Mouse (Mus musculus): ENCODE data around the gene Abcb10. TPM values are rescaled to one million over a fixed set of nuclear protein-coding genes. Genes with fewer than 3 reads are reported as not detected.

The Abcb10 gene
- polyA plus RNA-seq, 1 experiment from 2014 or later, result 20.1 TPM

GRCm38 (mm10) chr8:123953686-123954085 is 29.2 kb downstream of the Abcb10 start:
- H3K4me1 ChIP-seq (ENCODE audit: control insufficient read depth, insufficient read depth, low read length), result peaks cover 2% of the 10 kb centered on the region; the same call in 1 of the 2 replicates
- DNase-seq (ENCODE audit: low spot score) (no peak), ATAC-seq (ENCODE audit: insufficient read depth, low FRiP score, low TSS enrichment) (no peak)
- no peaks in the 10 kb centered on the region for H3K9me3 ChIP-seq (ENCODE audit: control insufficient read depth, low read length)
- no peak overlapping the region for H3K9ac ChIP-seq (ENCODE audit: low read length)
- WGBS, result 89% methylated on average over 8 of the region's 8 CpGs
- no peak overlapping the region for H3K4me3 ChIP-seq (ENCODE audit: low read depth, low read length)
- H3K27me3 ChIP-seq (ENCODE audit: control insufficient read depth, insufficient read depth, low read length), result no peaks in the 10 kb centered on the region
- H3K4me2 ChIP-seq (ENCODE audit: low read depth), result no peak overlapping the region
- H3K36me3 ChIP-seq (ENCODE audit: control insufficient read depth, insufficient read depth, low read length), result no peaks in the 10 kb centered on the region; the same call in 1 of the 2 replicates
- H3K27ac ChIP-seq (ENCODE audit: low read depth, low read length), result no peak overlapping the region

- peak overlapping the region; percentile 77 for H3K9ac ChIP-seq (ENCODE audit: low read length)
- ATAC-seq (ENCODE audit: insufficient read depth, low FRiP score, low TSS enrichment) (no peak), DNase-seq (ENCODE audit: low spot score) (peak; percentile 65)
- no peak overlapping the region for H3K27ac ChIP-seq (ENCODE audit: low read depth, low read length)
- WGBS, result 31% methylated on average over 10 of the region's 10 CpGs
- peaks cover 3% of the 10 kb centered on the region; the same call in 1 of the 2 replicates for H3K36me3 ChIP-seq (ENCODE audit: control insufficient read depth, insufficient read depth, low read length)
- peak overlapping the region; percentile 99 for H3K4me3 ChIP-seq (ENCODE audit: low read depth, low read length)
- H3K9me3 ChIP-seq (ENCODE audit: control insufficient read depth, low read length), result no peaks in the 10 kb centered on the region
- H3K4me2 ChIP-seq (ENCODE audit: low read depth), result peak overlapping the region; percentile 88
- no peaks in the 10 kb centered on the region for H3K27me3 ChIP-seq (ENCODE audit: control insufficient read depth, insufficient read depth, low read length)
- H3K4me1 ChIP-seq (ENCODE audit: control insufficient read depth, insufficient read depth, low read length), result peaks cover 8% of the 10 kb centered on the region
Measured at GRCm38 (mm10) chr8:123950077-123950802, 32.7 kb downstream of the Abcb10 start.

GRCm38 (mm10) chr8:123949686-123949986 is 33.3 kb downstream of the Abcb10 start:
- ATAC-seq (ENCODE audit: insufficient read depth, low FRiP score, low TSS enrichment) (no peak), DNase-seq (ENCODE audit: low spot score) (no peak)
- peak overlapping the region; percentile 99 for H3K4me3 ChIP-seq (ENCODE audit: low read depth, low read length)
- peak overlapping the region; percentile 77 for H3K9ac ChIP-seq (ENCODE audit: low read length)
- H3K9me3 ChIP-seq (ENCODE audit: control insufficient read depth, low read length), result no peaks in the 10 kb centered on the region
- no peaks in the 10 kb centered on the region for H3K27me3 ChIP-seq (ENCODE audit: control insufficient read depth, insufficient read depth, low read length)
- WGBS, result 5% methylated on average over 10 of the region's 10 CpGs
- H3K4me1 ChIP-seq (ENCODE audit: control insufficient read depth, insufficient read depth, low read length), result peaks cover 8% of the 10 kb centered on the region
- peaks cover 3% of the 10 kb centered on the region; the same call in 1 of the 2 replicates for H3K36me3 ChIP-seq (ENCODE audit: control insufficient read depth, insufficient read depth, low read length)
- peak overlapping the region; percentile 88 for H3K4me2 ChIP-seq (ENCODE audit: low read depth)
- H3K27ac ChIP-seq (ENCODE audit: low read depth, low read length), result 0 out of 2 replicates have a peak overlapping the region, but pooled peaks have one; percentile 45

- H3K4me3 ChIP-seq (ENCODE audit: low read depth, low read length), result peak within 1 kb of the TSS; percentile 99
- H3K9ac ChIP-seq (ENCODE audit: low read length), result peak within 1 kb of the TSS; percentile 77
- H3K4me1 ChIP-seq (ENCODE audit: control insufficient read depth, insufficient read depth, low read length), result peaks cover 8% of the 10 kb centered on the region
- DNase-seq (ENCODE audit: low spot score) (peak; percentile 99), ATAC-seq (ENCODE audit: insufficient read depth, low FRiP score, low TSS enrichment) (peak; percentile 84)
- H3K4me2 ChIP-seq (ENCODE audit: low read depth), result peak within 1 kb of the TSS; percentile 88
- WGBS, result under 1% methylated on average over 76 of the region's 77 CpGs
- peaks cover 3% of the 10 kb centered on the region; the same call in 1 of the 2 replicates for H3K36me3 ChIP-seq (ENCODE audit: control insufficient read depth, insufficient read depth, low read length)
- no peaks in the 10 kb centered on the region for H3K9me3 ChIP-seq (ENCODE audit: control insufficient read depth, low read length)
- peak within 1 kb of the TSS; percentile 45; the same call in 1 of the 2 replicates for H3K27ac ChIP-seq (ENCODE audit: low read depth, low read length)
- no peaks in the 10 kb centered on the region for H3K27me3 ChIP-seq (ENCODE audit: control insufficient read depth, insufficient read depth, low read length)
Measured at GRCm38 (mm10) chr8:123948942-123949685, 33.8 kb downstream of the Abcb10 start, which contains the start of gene Nup133. Gene Nup133 (minus strand): TSS chr8:123949265.

GRCm38 (mm10) chr8:123929026-123929425 is 53.9 kb downstream of the Abcb10 start:
- Histone ChIP-seq H3K4me1 (ENCODE audit: control insufficient read depth, insufficient read depth, low read length) (no peaks in the 10 kb centered on the region), H3K27ac (ENCODE audit: low read depth, low read length) (no peak overlapping the region), H3K9me3 (ENCODE audit: control insufficient read depth, low read length) (no peaks in the 10 kb centered on the region), H3K36me3 (ENCODE audit: control insufficient read depth, insufficient read depth, low read length) (peaks cover 19% of the 10 kb centered on the region), H3K4me2 (ENCODE audit: low read depth) (no peak overlapping the region), H3K9ac (ENCODE audit: low read length) (no peak overlapping the region), H3K27me3 (ENCODE audit: control insufficient read depth, insufficient read depth, low read length) (no peaks in the 10 kb centered on the region), H3K4me3 (ENCODE audit: low read depth, low read length) (no peak overlapping the region)
- no peak for ATAC-seq (ENCODE audit: insufficient read depth, low FRiP score, low TSS enrichment)
- WGBS, result 95% methylated on average over 7 of the region's 7 CpGs
- no peak for DNase-seq (ENCODE audit: low spot score)

GRCm38 (mm10) chr8:123925671-123926070 is 57.3 kb downstream of the Abcb10 start:
- no peak overlapping the region for H3K27ac ChIP-seq (ENCODE audit: low read depth, low read length)
- ATAC-seq (ENCODE audit: insufficient read depth, low FRiP score, low TSS enrichment), result no peak
- no peaks in the 10 kb centered on the region for H3K4me1 ChIP-seq (ENCODE audit: control insufficient read depth, insufficient read depth, low read length)
- H3K9ac ChIP-seq (ENCODE audit: low read length), result no peak overlapping the region
- 96% methylated on average over 3 of the region's 3 CpGs for WGBS
- no peaks in the 10 kb centered on the region for H3K27me3 ChIP-seq (ENCODE audit: control insufficient read depth, insufficient read depth, low read length)
- H3K4me2 ChIP-seq (ENCODE audit: low read depth), result no peak overlapping the region
- H3K4me3 ChIP-seq (ENCODE audit: low read depth, low read length), result no peak overlapping the region
- no peak for DNase-seq (ENCODE audit: low spot score)
- H3K9me3 ChIP-seq (ENCODE audit: control insufficient read depth, low read length), result no peaks in the 10 kb centered on the region
- H3K36me3 ChIP-seq (ENCODE audit: control insufficient read depth, insufficient read depth, low read length), result peaks cover 22% of the 10 kb centered on the region

- no peak overlapping the region for H3K27ac ChIP-seq (ENCODE audit: low read depth, low read length)
- H3K4me2 ChIP-seq (ENCODE audit: low read depth), result no peak overlapping the region
- H3K36me3 ChIP-seq (ENCODE audit: control insufficient read depth, insufficient read depth, low read length), result peaks cover 23% of the 10 kb centered on the region
- 18% methylated on average over 2 of the region's 2 CpGs for WGBS
- peak; percentile 41; the same call in 1 of the 2 replicates for ATAC-seq (ENCODE audit: insufficient read depth, low FRiP score, low TSS enrichment)
- no peaks in the 10 kb centered on the region for H3K4me1 ChIP-seq (ENCODE audit: control insufficient read depth, insufficient read depth, low read length)
- no peak overlapping the region for H3K4me3 ChIP-seq (ENCODE audit: low read depth, low read length)
- DNase-seq (ENCODE audit: low spot score), result peak; percentile 78
- no peak overlapping the region for H3K9ac ChIP-seq (ENCODE audit: low read length)
- no peaks in the 10 kb centered on the region for H3K27me3 ChIP-seq (ENCODE audit: control insufficient read depth, insufficient read depth, low read length)
- no peaks in the 10 kb centered on the region for H3K9me3 ChIP-seq (ENCODE audit: control insufficient read depth, low read length)
Measured at GRCm38 (mm10) chr8:123924719-123925118, 58.2 kb downstream of the Abcb10 start.

- 95% methylated on average over 3 of the region's 3 CpGs for WGBS
- Histone ChIP-seq H3K4me3 (ENCODE audit: low read depth, low read length) (no peak overlapping the region), H3K9ac (ENCODE audit: low read length) (no peak overlapping the region), H3K36me3 (ENCODE audit: control insufficient read depth, insufficient read depth, low read length) (peaks cover 18% of the 10 kb centered on the region), H3K27ac (ENCODE audit: low read depth, low read length) (no peak overlapping the region), H3K9me3 (ENCODE audit: control insufficient read depth, low read length) (no peaks in the 10 kb centered on the region), H3K27me3 (ENCODE audit: control insufficient read depth, insufficient read depth, low read length) (no peaks in the 10 kb centered on the region), H3K4me1 (ENCODE audit: control insufficient read depth, insufficient read depth, low read length) (no peaks in the 10 kb centered on the region), H3K4me2 (ENCODE audit: low read depth) (no peak overlapping the region)
- ATAC-seq (ENCODE audit: insufficient read depth, low FRiP score, low TSS enrichment), result no peak
- DNase-seq (ENCODE audit: low spot score), result no peak
Measured at GRCm38 (mm10) chr8:123914635-123915034, 68.3 kb downstream of the Abcb10 start.

Data from neural tube, embryonic 11.5 days (tissue).